Mouse (Mus musculus): ENCODE results near the gene Apoe. TPM values are rescaled to one million over a fixed set of nuclear protein-coding genes. Genes with fewer than 3 reads are reported as not detected.

The Apoe gene
- polyA plus RNA-seq, 1 experiment: 2.0 TPM

DNA sequence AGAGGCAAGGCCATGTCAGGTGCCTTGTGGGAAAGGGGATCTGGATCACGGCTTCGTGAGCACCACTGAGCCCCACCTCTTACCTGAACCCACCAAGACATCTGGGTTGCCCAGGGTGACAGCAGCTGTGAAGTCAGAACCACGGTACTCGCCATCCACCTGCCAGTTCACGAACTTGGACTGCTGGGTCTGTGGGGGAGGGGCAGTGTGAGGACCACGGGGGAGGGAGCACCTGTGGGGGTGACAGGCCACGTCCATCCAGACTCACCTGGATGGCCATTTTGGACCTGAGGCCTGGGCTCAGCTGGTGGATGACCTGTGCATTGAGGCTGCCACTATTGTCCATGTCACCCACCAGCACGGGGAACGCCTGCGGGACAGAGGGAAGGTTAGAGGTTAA lies 11.7 kb upstream of the Apoe start:
- H3ac ChIP-seq (ENCODE audit: control insufficient read depth, insufficient read length, low read depth): no peak overlapping the region
- peaks cover 46% of the 10 kb centered on the region for H3K79me2 ChIP-seq (ENCODE audit: control insufficient read depth, insufficient read depth)
- H3K36me3 ChIP-seq (ENCODE audit: control insufficient read depth, insufficient read depth): peaks cover 50% of the 10 kb centered on the region
- H3K27me3 ChIP-seq (ENCODE audit: control insufficient read depth, insufficient read depth, insufficient read length): no peaks in the 10 kb centered on the region
- peaks cover 26% of the 10 kb centered on the region for H3K79me3 ChIP-seq (ENCODE audit: low read depth)
- H3K4me3 ChIP-seq (ENCODE audit: insufficient read depth, poor library complexity, severe bottlenecking): no peak overlapping the region
- no peak for TF ChIP-seq FOSL1 (IDR thresholded peaks at IDR 0.05; ENCODE audit: insufficient read depth, low read length, poor library complexity, severe bottlenecking)
- TF ChIP-seq MYOD1 (IDR thresholded peaks at IDR 0.05; ENCODE audit: control insufficient read depth, insufficient read length, low read depth): no peak
- no peak for TF ChIP-seq CTCF (IDR thresholded peaks at IDR 0.05; ENCODE audit: control insufficient read depth, insufficient read depth, insufficient read length)

DNA sequence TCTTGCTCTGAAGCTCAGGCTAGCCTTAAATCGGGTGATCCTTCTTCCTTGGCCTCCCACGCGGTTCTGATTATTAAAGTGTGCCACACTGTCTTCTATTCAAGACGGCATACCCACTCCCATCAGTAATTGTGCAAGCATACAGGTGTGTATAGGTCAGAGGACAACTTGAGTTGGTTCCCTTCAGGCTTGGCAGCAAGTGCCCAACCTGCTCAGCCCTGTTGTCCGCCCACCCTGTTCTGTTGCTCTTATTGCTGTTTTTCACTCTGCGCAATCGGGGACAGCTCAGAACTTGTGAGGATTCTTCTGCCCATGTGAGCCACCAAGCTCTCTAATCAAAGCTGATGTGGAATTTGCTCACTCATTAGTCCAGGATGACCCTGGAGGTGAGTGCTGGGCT lies 6.3 kb upstream of the Apoe start:
- Histone ChIP-seq H3K79me3 (ENCODE audit: low read depth) (no peaks in the 10 kb centered on the region), H3K36me3 (ENCODE audit: control insufficient read depth, insufficient read depth) (peaks cover 22% of the 10 kb centered on the region), H3K27me3 (ENCODE audit: control insufficient read depth, insufficient read depth, insufficient read length) (no peaks in the 10 kb centered on the region), H3ac (ENCODE audit: control insufficient read depth, insufficient read length, low read depth) (no peak overlapping the region), H3K4me3 (ENCODE audit: insufficient read depth, poor library complexity, severe bottlenecking) (no peak overlapping the region), H3K79me2 (ENCODE audit: control insufficient read depth, insufficient read depth) (peaks cover 6% of the 10 kb centered on the region)
- TF ChIP-seq MYOG (IDR thresholded peaks at IDR 0.05; ENCODE audit: control insufficient read depth, extremely low read depth, insufficient read length) (no peak), CTCF (IDR thresholded peaks at IDR 0.05; ENCODE audit: control insufficient read depth, insufficient read depth, insufficient read length) (no peak), FOSL1 (IDR thresholded peaks at IDR 0.05; ENCODE audit: insufficient read depth, low read length, poor library complexity, severe bottlenecking) (no peak), CEBPB (IDR thresholded peaks at IDR 0.05; ENCODE audit: low read depth) (no peak), MYOD1 (IDR thresholded peaks at IDR 0.05; ENCODE audit: control insufficient read depth, insufficient read length, low read depth) (no peak), USF1 (IDR thresholded peaks at IDR 0.05; ENCODE audit: low read depth) (no peak), MAX (IDR thresholded peaks at IDR 0.05) (no peak)

DNA sequence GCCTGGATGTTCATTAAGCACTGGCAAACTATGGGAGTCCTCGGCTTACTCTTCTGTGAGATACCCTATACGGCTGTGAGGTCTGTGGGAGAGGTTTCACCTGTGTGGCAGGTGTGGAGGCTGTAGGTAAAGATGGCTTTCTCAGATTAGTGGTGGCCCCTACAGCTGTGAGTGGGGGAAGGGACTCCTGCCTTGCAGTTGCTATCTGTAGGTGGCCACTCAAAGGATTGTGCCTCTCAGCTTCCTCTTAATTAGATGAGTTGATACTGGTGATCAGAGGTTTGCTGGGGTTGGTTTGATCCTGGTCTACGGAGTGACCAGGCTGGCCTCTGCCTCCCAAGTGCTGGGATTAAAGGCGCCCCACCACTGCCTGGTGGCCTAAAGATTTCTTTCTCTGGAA lies 5.5 kb upstream of the Apoe start:
- no peaks in the 10 kb centered on the region for H3K79me3 ChIP-seq (ENCODE audit: low read depth)
- no peak overlapping the region for H3K4me3 ChIP-seq (ENCODE audit: insufficient read depth, poor library complexity, severe bottlenecking)
- TF ChIP-seq FOSL1 (IDR thresholded peaks at IDR 0.05; ENCODE audit: insufficient read depth, low read length, poor library complexity, severe bottlenecking): no peak
- no peak for TF ChIP-seq MAX (IDR thresholded peaks at IDR 0.05)
- TF ChIP-seq CTCF (IDR thresholded peaks at IDR 0.05; ENCODE audit: control insufficient read depth, insufficient read depth, insufficient read length): no peak
- no peak for TF ChIP-seq USF1 (IDR thresholded peaks at IDR 0.05; ENCODE audit: low read depth)
- no peak for TF ChIP-seq CEBPB (IDR thresholded peaks at IDR 0.05; ENCODE audit: low read depth)
- no peak for TF ChIP-seq MYOG (IDR thresholded peaks at IDR 0.05; ENCODE audit: control insufficient read depth, extremely low read depth, insufficient read length)
- no peak for TF ChIP-seq MYOD1 (IDR thresholded peaks at IDR 0.05; ENCODE audit: control insufficient read depth, insufficient read length, low read depth)
- peaks cover 3% of the 10 kb centered on the region for H3K79me2 ChIP-seq (ENCODE audit: control insufficient read depth, insufficient read depth)
- peaks cover 17% of the 10 kb centered on the region for H3K36me3 ChIP-seq (ENCODE audit: control insufficient read depth, insufficient read depth)
- H3ac ChIP-seq (ENCODE audit: control insufficient read depth, insufficient read length, low read depth): no peak overlapping the region
- no peaks in the 10 kb centered on the region for H3K27me3 ChIP-seq (ENCODE audit: control insufficient read depth, insufficient read depth, insufficient read length)

DNA sequence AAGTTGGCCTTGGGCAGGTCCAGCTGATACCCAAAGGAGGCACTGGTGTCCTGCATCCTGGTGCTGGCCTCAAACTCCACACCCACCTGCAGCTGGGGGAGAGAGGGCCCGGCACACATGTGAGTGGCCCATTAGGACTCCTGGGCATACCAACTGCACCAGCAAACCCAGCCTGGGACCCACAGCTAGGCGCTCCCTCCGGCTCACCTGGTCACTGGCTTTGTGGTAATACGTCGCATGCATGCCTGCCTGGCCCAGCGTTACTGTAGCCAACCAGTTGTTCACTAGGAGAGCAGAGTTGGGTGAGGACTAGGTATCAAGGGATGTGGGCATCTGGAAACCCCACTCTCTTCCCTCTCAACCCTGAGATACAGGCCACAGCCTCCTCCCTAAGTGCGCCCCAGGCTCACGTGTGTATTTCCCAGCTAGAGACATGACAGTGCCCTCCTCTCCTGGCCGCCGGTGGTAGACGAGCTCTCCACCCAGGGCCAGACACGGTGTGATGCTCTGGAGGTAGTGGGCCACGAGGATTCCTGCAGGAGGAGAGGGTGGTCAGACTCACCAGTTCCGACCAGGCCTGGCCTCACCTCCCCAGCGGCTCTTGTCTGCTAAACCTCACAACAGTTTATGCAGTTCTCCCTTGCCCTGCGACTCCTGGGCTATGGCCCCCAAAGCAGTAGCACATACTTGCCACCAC lies 4.0 kb upstream of the Apoe start:
- no peaks in the 10 kb centered on the region for H3K27me3 ChIP-seq (ENCODE audit: control insufficient read depth, insufficient read depth, insufficient read length)
- H3K36me3 ChIP-seq (ENCODE audit: control insufficient read depth, insufficient read depth): peaks cover 8% of the 10 kb centered on the region
- no peaks in the 10 kb centered on the region for H3K79me2 ChIP-seq (ENCODE audit: control insufficient read depth, insufficient read depth)
- H3K4me3 ChIP-seq (ENCODE audit: insufficient read depth, poor library complexity, severe bottlenecking): no peak overlapping the region
- no peak overlapping the region for H3ac ChIP-seq (ENCODE audit: control insufficient read depth, insufficient read length, low read depth)
- TF ChIP-seq CEBPB (IDR thresholded peaks at IDR 0.05; ENCODE audit: low read depth): no peak
- no peak for TF ChIP-seq MYOD1 (IDR thresholded peaks at IDR 0.05; ENCODE audit: control insufficient read depth, insufficient read length, low read depth)
- TF ChIP-seq MYOG (IDR thresholded peaks at IDR 0.05; ENCODE audit: control insufficient read depth, extremely low read depth, insufficient read length): no peak
- no peak for TF ChIP-seq CTCF (IDR thresholded peaks at IDR 0.05; ENCODE audit: control insufficient read depth, insufficient read depth, insufficient read length)
- no peak for TF ChIP-seq MAX (IDR thresholded peaks at IDR 0.05)
- TF ChIP-seq FOSL1 (IDR thresholded peaks at IDR 0.05; ENCODE audit: insufficient read depth, low read length, poor library complexity, severe bottlenecking): no peak
- H3K79me3 ChIP-seq (ENCODE audit: low read depth): no peaks in the 10 kb centered on the region

DNA sequence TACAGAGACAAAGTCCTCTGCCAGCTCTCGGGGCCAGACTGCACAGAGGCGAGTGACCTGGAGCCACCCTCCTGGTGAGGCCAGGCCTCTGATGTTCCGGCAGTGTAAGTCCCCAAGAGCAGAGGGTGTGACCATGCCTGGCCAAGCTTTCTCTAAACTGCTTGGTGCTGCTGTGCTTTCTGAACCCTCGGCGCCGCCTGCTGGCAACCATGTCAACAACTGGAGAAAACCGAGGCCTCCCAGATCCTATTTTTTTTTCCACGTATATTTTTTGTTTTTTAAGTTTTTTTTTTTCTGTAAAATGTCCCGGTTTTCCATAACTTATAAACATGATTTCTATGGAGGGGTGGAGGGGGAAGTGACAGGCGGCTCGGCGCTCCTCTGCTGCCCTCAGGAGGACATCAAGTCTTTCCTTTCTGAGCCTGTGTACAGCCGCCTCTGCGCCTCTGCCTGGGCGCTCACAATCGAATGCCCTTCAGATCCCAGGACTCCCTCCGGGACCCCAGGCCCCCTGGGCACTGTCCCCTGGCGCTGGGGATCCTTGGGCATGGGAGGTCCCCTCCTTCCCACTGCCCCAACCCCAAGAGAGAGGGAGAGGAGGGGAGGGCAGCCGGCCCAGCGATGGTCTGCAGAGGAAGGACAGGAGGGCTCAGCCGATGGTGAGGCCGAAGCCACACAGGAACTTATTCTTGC lies 2.2 kb upstream of the Apoe start:
- no peak overlapping the region for H3ac ChIP-seq (ENCODE audit: control insufficient read depth, insufficient read length, low read depth)
- H3K79me2 ChIP-seq (ENCODE audit: control insufficient read depth, insufficient read depth): no peaks in the 10 kb centered on the region
- H3K4me3 ChIP-seq (ENCODE audit: insufficient read depth, poor library complexity, severe bottlenecking): no peak overlapping the region
- H3K27me3 ChIP-seq (ENCODE audit: control insufficient read depth, insufficient read depth, insufficient read length): no peaks in the 10 kb centered on the region
- TF ChIP-seq MYOG (IDR thresholded peaks at IDR 0.05; ENCODE audit: control insufficient read depth, extremely low read depth, insufficient read length) (no peak), FOSL1 (IDR thresholded peaks at IDR 0.05; ENCODE audit: insufficient read depth, low read length, poor library complexity, severe bottlenecking) (no peak), CTCF (IDR thresholded peaks at IDR 0.05; ENCODE audit: control insufficient read depth, insufficient read depth, insufficient read length) (no peak), MAX (IDR thresholded peaks at IDR 0.05) (no peak), CEBPB (IDR thresholded peaks at IDR 0.05; ENCODE audit: low read depth) (no peak), USF1 (IDR thresholded peaks at IDR 0.05; ENCODE audit: low read depth) (no peak), MYOD1 (IDR thresholded peaks at IDR 0.05; ENCODE audit: control insufficient read depth, insufficient read length, low read depth) (no peak)
- no peaks in the 10 kb centered on the region for H3K79me3 ChIP-seq (ENCODE audit: low read depth)
- peaks cover under 1% of the 10 kb centered on the region for H3K36me3 ChIP-seq (ENCODE audit: control insufficient read depth, insufficient read depth)

Measured in C2C12 (cell line).